Mouse (Mus musculus) gastrocnemius, adult 18-20 months (tissue): ENCODE results near the gene Rpl11. TPM values are rescaled to one million over a fixed set of nuclear protein-coding genes. Genes with fewer than 3 reads are reported as not detected.
"Not testable (repeated sequence)": the region's sequence is repeated elsewhere in the genome, so short reads cannot be mapped to it uniquely, and the experiment has no call there.

Source experiments
- DNase-seq: peaks from one replicate; pipeline ENCODE4 v3.0.0; 2021; ENCODE audit warnings: low spot score
- total RNA-seq, 2 experiments: library from RNA; stranded (reverse); gene quantifications; 2 replicates each; pipeline ENCODE4 v1.2.3; 2021

Gene Rpl11
- total RNA-seq, 2 experiments from 2014 or later = 249 to 252 TPM

DNA sequence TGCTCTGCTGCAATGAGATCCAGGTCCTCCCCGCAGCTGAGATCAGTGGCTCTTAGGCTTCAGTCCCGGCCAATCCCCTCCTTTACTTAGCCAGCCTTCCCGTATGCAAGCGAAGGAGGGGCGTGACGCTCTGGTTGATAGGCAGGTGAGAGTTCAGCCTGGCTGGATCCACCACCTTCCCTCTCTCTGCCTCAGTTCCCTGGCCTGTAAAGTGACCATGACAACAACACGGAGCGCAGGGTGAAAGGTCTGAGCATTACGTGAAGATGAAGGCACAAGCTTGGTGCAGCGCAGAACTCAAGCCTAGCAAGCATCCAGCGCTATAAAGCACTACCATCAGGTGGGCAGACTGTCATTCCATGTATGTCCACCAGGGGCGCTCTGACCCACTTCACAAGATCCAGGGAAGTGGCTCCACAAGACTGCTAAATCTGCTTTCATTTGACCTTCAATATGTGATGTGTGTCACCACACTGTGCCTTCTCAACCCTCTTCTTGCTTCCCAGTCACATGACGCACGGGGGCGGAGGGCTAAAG, 18.0 kb upstream of the Rpl11 start:
- DNase-seq = peak; percentile 71

DNA sequence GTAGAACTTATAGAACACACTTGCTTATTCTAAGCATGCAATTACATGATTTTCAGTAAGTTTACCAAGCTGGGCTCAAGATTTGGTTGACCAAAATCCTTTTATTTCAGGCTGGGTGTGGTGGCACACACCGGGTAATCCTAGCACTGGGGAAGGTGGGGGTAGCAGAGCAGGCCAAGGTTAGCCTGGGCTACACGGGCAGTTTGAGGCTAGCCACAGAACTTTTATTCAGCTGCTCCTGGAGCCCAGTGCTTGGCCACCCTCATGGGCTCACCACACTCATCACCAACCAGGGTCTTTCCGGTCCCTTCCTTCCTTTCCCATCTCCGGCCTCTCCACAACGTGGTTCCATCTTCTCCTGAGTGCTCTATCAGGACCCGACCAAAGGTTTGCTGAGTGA, 17.4 kb upstream of the Rpl11 start:
- no peak for DNase-seq

GRCm38 (mm10) chr4:136069954-136070353, 16.7 kb upstream of the Rpl11 start:
- DNase-seq = peak; percentile 76

DNA sequence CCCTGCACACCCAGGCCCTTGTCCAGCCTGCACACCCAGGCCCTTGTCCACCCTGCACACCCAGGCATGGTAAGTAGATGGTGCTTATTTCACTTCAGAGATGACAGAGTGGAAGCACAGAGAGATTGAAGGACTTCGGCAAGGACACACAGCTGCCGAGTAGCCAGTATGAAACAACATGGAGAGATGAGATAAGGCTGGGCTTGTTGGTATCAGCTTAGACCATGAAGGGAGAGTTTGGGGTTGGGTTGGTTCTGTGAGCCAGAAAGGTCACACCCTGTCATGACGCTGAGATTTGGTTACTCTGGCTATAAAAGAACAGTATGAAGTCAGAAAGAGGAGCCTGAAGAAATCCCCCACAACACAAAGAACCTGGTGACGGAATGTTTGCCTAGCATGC, 16.1 kb upstream of the Rpl11 start:
- no peak for DNase-seq

GRCm38 (mm10) chr4:136063143-136063542, 9.9 kb upstream of the Rpl11 start:
- DNase-seq = no peak

- DNase-seq = not testable (repeated sequence)
Observed at GRCm38 (mm10) chr4:136059800-136060488, 6.7 kb upstream of the Rpl11 start.

GRCm38 (mm10) chr4:136057916-136058315, 4.7 kb upstream of the Rpl11 start:
- no peak for DNase-seq

DNA sequence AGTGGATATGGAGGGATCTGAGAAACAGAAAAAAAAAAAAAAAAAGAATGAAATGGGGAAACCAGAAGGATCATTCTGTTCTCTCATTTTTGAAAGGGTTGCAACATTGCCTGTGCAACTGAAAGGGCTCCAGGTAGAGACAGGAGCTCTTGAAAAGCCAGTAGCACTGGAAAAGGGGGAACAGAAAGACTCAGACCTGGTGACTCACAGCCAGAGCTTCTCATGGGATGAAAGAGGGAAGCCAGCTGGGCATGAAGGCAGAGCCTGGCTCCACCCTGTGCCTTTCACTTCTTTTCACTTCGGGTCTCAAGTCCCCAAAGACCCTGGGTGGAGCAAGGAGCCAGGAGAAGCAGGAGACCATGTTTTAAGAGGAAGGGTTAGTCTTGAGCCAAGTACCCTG, 2.8 kb upstream of the Rpl11 start:
- DNase-seq = no peak

DNA sequence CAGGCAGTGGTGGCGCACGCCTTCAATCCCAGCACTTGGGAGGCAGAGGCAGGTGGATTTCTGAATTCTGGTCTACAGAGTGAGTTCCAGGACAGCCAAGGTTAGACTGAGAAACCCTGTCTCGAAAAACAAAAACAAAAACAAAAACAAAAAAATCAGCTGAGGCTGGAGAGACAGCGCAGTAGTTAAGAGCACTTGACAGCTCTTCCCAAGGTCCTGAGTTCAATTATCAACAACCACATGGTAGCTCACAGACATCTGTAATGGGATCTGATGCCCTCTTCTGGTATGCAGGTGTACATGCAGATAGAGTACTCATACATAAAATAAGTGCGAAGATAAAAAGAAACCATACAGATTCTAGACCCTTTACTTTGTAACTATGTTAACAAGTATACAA, 615 bp upstream of the Rpl11 start:
- DNase-seq = no peak

GRCm38 (mm10) chr4:136052534-136053246, 538 bp downstream of the Rpl11 start:
- DNase-seq = no peak

- DNase-seq = no peak
Observed at GRCm38 (mm10) chr4:136052060-136052459, 1.2 kb downstream of the Rpl11 start.

DNA sequence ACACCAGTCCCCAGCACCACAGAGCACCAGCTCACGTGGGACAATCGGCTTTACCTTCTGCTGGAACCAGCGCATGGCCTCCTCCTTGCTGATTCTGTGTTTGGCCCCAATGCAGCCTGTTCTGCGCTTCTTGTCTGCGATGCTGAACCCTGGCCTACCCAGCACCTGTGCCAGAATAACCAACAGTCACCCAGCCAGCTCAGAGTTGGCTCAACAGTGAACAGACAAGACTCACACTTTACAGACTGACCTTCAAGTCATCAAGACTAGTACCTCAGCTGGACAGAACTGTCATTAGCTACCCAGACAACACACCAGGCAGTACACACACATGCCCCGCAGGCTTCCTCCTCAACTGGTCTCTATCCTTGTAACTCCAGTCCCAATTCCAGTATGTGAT, 3.0 kb downstream of the Rpl11 start:
- no peak for DNase-seq

DNA sequence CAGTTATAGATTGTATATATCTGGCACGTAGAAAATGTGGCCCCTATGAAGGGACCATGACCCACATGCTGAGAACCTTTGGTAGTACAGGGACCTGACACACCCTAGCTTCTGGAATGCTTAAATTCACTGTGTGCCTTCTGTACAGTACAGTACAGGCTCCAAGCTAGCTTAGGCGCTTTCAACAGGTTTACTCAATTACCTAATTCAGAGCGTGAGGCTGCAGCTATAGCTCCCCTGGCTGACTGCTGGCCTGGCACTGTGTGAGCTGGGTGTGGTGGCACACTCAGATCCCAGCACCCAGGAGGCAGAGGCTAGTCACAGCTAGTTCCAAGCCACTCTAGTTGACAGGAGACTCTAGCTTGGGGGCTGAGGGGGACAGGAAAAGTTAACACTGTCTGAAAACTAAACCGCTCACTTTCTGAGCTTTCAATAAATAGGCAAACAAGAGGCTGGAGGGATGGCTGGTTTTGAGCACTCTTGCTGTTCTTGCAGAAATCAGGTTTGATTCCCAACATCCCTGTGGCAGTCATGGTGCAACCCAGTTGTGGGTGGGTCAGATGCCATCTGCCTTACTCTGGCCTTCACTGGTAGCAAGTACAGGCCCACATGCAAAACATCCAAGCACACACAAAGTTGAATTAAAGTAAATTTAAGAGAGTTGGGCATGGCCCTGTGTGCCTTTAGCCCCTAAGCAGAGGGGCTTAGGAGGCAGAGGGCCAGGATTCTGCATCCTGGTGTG, 4.8 kb downstream of the Rpl11 start:
- no peak for DNase-seq

DNA sequence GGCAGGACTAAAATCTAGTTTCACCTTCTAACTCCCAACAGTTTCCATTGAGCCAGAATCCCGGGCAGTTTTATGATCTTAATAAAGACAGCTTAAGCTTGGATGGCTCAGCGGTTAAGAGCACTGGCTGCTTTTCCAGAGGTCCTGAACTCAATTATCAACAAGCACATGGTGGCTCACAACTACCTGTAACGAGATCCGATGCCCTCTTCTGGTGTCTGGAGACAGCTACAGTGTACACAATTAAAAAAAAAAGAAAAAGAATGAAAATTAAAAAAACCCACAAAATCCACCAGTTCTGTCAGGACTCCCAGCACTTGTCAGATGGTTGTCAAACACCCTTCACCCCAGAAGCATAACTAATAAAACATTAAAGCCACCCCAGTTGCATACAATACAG, 5.6 kb downstream of the Rpl11 start:
- DNase-seq = no peak

- no peak for DNase-seq
Observed at GRCm38 (mm10) chr4:136046888-136047287, 6.3 kb downstream of the Rpl11 start.

DNA sequence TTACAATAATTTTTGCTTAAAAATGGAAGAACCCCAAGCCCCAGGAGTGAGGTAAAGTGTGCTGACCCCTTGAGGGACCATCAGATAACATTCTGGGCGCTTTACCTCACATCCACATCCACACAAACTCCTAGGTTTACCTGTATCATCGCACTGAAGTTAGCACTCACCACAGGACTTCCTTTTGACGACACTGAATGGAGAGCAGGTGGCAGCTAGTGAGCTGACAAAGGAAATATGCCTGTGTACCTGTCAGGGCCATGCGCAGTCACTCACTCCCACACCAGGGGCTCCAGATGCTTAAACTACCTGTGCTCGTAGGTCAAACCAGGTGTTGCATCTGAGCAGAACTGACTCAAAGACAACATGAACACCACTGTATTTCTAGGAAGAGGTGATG, 8.1 kb downstream of the Rpl11 start:
- DNase-seq = no peak

- no peak for DNase-seq
Observed at GRCm38 (mm10) chr4:136043784-136044400, 9.3 kb downstream of the Rpl11 start.

DNA sequence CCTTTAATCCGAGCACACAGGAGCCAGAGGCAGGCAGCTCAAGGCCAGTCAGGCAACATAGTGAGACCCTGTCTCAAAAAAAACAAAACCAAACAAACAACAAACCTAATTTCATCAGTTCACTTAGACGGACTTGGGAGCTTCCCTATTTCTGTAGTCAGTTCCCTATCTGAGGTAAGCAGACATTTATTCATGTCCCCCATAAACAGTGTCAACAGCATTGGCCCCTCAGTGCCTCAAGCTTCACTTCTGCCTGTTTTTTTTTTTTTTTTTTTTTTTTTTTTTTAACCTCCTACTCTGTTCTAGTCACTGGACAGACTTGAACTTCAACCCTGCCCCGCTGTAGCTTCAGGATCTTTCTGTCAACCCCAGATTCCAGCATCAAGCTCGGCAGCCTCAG, 18.1 kb downstream of the Rpl11 start:
- DNase-seq = no peak

DNA sequence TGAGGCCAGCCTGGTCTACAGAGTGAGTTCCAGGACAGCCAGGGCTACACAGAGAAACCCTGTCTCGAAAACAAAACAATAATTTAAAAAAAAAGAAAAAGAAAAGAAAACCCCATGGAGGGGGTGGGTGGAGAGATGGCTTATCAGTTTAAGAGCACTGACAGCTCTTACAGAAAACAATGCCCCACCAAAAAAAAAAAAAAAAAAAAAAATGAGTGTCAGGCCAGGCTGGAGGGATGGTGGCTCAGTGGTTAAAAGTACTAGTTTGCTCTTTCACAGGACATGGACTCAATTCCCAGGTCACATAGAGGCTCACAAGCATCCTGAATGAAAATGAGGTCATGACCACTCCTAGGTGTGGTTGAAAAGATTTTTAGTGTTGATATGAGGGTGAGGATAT, 20.0 kb downstream of the Rpl11 start:
- DNase-seq = no peak

GRCm38 (mm10) chr4:136030968-136031909, 22.0 kb downstream of the Rpl11 start:
- peak; percentile 58 for DNase-seq

GRCm38 (mm10) chr4:136028689-136029088, 24.5 kb downstream of the Rpl11 start:
- no peak for DNase-seq
